Comparison of ENCODE assay signal across 19 mouse cellular contexts in the genomic region with DNA sequence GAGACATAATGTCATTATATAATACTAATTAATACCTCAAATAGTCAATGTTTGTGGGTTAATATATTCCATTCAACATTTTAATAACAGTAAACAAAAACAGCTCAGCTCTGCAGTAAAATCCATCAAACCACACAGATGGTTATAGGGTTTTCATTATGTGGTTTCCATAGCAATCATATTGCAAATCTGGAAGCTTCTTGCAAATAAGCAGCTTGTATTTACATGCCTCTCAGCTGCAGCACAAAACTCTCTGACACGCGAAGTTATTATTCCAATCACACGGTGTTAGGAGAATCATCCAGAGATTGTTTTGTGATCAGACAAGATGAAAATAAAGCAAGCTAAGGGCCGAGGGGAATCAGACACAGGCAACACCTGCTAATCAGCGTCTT.
DNase-seq lines count a peak whose midpoint lies in the region; ATAC-seq and TF ChIP-seq lines count a peak whose summit lies in the region.
"Had no signal": no experiment of that assay in that cellular context is flagged by ENCODE, and none has a peak within 500 bp of the region (broad histone marks: within the 10 kb centered on the region; RNA-seq: fewer than 3 reads in every experiment).

No protein-coding gene starts in this region.

- no peak for TF ChIP-seq CTCF in forebrain, postnatal 0 days (IDR thresholded peaks at IDR 0.05; ENCODE audit: low read depth)
- TF ChIP-seq CTCF in midbrain, postnatal 0 days (IDR thresholded peaks at IDR 0.05), result no peak

- H3K9ac ChIP-seq in hindbrain, embryonic 15.5 days, result no peak overlapping the region
- H3K9ac ChIP-seq in hindbrain, embryonic 12.5 days, result no peak overlapping the region
- no peak overlapping the region for H3K9ac ChIP-seq in midbrain, embryonic 13.5 days (replicated peaks)
- no peak overlapping the region for H3K9ac ChIP-seq in forebrain, postnatal 0 days
- H3K9ac ChIP-seq in midbrain, postnatal 0 days (replicated peaks; ENCODE audit: low read length, poor library complexity, severe bottlenecking), result no peak overlapping the region
- H3K9ac ChIP-seq: embryonic facial prominence, embryonic 13.5 days had no signal

- WGBS in hindbrain, embryonic 15.5 days, result 32% methylated on average over 5 of the region's 5 CpGs
- WGBS in hindbrain, embryonic 12.5 days, result 67% methylated on average over 5 of the region's 5 CpGs
- WGBS in midbrain, embryonic 13.5 days, result 59% methylated on average over 5 of the region's 5 CpGs
- WGBS in midbrain, embryonic 10.5 days, result 92% methylated on average over 5 of the region's 5 CpGs
- 27% methylated on average over 5 of the region's 5 CpGs for WGBS in forebrain, postnatal 0 days
- WGBS in midbrain, postnatal 0 days, result 34% methylated on average over 5 of the region's 5 CpGs

- H3K27me3 ChIP-seq in hindbrain, embryonic 15.5 days, result no peaks in the 10 kb centered on the region
- H3K27me3 ChIP-seq in hindbrain, embryonic 12.5 days, result no peaks in the 10 kb centered on the region
- peaks cover 30% of the 10 kb centered on the region for H3K27me3 ChIP-seq in midbrain, embryonic 13.5 days
- peaks cover 58% of the 10 kb centered on the region for H3K27me3 ChIP-seq in midbrain, embryonic 10.5 days (ENCODE audit: low read depth, poor library complexity, severe bottlenecking)
- no peaks in the 10 kb centered on the region; the same call in 1 of the 2 replicates for H3K27me3 ChIP-seq in forebrain, postnatal 0 days (ENCODE audit: insufficient read depth, low read length)
- peaks cover 5% of the 10 kb centered on the region; the same call in 1 of the 2 replicates for H3K27me3 ChIP-seq in midbrain, postnatal 0 days (ENCODE audit: insufficient read depth, low read length)

- H3K4me3 ChIP-seq in hindbrain, embryonic 15.5 days, result no peak overlapping the region
- H3K4me3 ChIP-seq in hindbrain, embryonic 12.5 days, result no peak overlapping the region
- H3K4me3 ChIP-seq in midbrain, embryonic 13.5 days (replicated peaks), result no peak overlapping the region
- H3K4me3 ChIP-seq in midbrain, embryonic 10.5 days, result no peak overlapping the region
- no peak overlapping the region for H3K4me3 ChIP-seq in forebrain, postnatal 0 days (ENCODE audit: low read depth, low read length)
- H3K4me3 ChIP-seq in midbrain, postnatal 0 days (ENCODE audit: low read depth, low read length), result no peak overlapping the region
- H3K4me3 ChIP-seq: embryonic facial prominence, embryonic 13.5 days; heart, embryonic 10.5 days had no signal

- 0 out of 2 replicates have a peak overlapping the region, but pooled peaks have one; percentile 35 for H3K27ac ChIP-seq in hindbrain, embryonic 15.5 days (replicated peaks)
- H3K27ac ChIP-seq in hindbrain, embryonic 12.5 days, result no peak overlapping the region
- peak overlapping the region; percentile 48; the same call in 1 of the 2 replicates for H3K27ac ChIP-seq in midbrain, embryonic 13.5 days
- no peak overlapping the region for H3K27ac ChIP-seq in midbrain, embryonic 10.5 days (replicated peaks)
- H3K27ac ChIP-seq in forebrain, postnatal 0 days (ENCODE audit: low read depth, low read length), result peak overlapping the region; percentile 69; the same call in 1 of the 2 replicates
- H3K27ac ChIP-seq in midbrain, postnatal 0 days (ENCODE audit: low read depth, low read length), result no peak overlapping the region
- H3K27ac ChIP-seq: embryonic facial prominence, embryonic 13.5 days; heart, embryonic 10.5 days; kidney, postnatal 0 days had no signal

- no peak for DNase-seq in midbrain, embryonic 10.5 days (ENCODE audit: low spot score)
- peak; percentile 72 for DNase-seq in forebrain, postnatal 0 days
- DNase-seq in midbrain, postnatal 0 days (ENCODE audit: low spot score), result peak; percentile 43
- no peak for DNase-seq in cerebellum, postnatal 36 days
- DNase-seq in yolk sac, embryonic 10.5 days (ENCODE audit: low spot score), result no peak
- DNase-seq: adrenal gland, adult 2 months; cerebellum, adult 9-11 months; kidney, adult 18-20 months; left cerebral cortex, postnatal 4 days; lung, postnatal 14 days; right cerebral cortex, postnatal 25 days; thymus, adult 18-20 months; thymus, postnatal 4 days had no signal

- H3K4me2 ChIP-seq in hindbrain, embryonic 15.5 days, result no peak overlapping the region
- H3K4me2 ChIP-seq in hindbrain, embryonic 12.5 days (replicated peaks), result no peak overlapping the region
- H3K4me2 ChIP-seq in midbrain, embryonic 13.5 days (replicated peaks), result no peak overlapping the region
- H3K4me2 ChIP-seq in forebrain, postnatal 0 days (ENCODE audit: low read depth), result no peak overlapping the region
- no peak overlapping the region for H3K4me2 ChIP-seq in midbrain, postnatal 0 days (ENCODE audit: low read depth, low read length, poor library complexity, severe bottlenecking)
- H3K4me2 ChIP-seq: embryonic facial prominence, embryonic 13.5 days had no signal

- no peaks in the 10 kb centered on the region for H3K36me3 ChIP-seq in hindbrain, embryonic 15.5 days
- no peaks in the 10 kb centered on the region for H3K36me3 ChIP-seq in hindbrain, embryonic 12.5 days
- H3K36me3 ChIP-seq in midbrain, embryonic 13.5 days, result no peaks in the 10 kb centered on the region
- H3K36me3 ChIP-seq in midbrain, embryonic 10.5 days, result no peaks in the 10 kb centered on the region
- no peaks in the 10 kb centered on the region for H3K36me3 ChIP-seq in forebrain, postnatal 0 days (ENCODE audit: insufficient read depth)
- H3K36me3 ChIP-seq in midbrain, postnatal 0 days (ENCODE audit: insufficient read depth, low read length), result no peaks in the 10 kb centered on the region
- H3K36me3 ChIP-seq: embryonic facial prominence, embryonic 13.5 days; heart, embryonic 10.5 days had no signal

- H3K4me1 ChIP-seq in hindbrain, embryonic 15.5 days (replicated peaks), result peaks cover 12% of the 10 kb centered on the region
- 0 out of 2 replicates have a peak, but pooled peaks cover 6% of the 10 kb centered on the region for H3K4me1 ChIP-seq in hindbrain, embryonic 12.5 days
- peaks cover 5% of the 10 kb centered on the region; the same call in 1 of the 2 replicates for H3K4me1 ChIP-seq in midbrain, embryonic 13.5 days (replicated peaks)
- no peaks in the 10 kb centered on the region for H3K4me1 ChIP-seq in midbrain, embryonic 10.5 days
- H3K4me1 ChIP-seq in forebrain, postnatal 0 days (ENCODE audit: insufficient read depth), result no peaks in the 10 kb centered on the region; the same call in 1 of the 2 replicates
- no peaks in the 10 kb centered on the region for H3K4me1 ChIP-seq in midbrain, postnatal 0 days (ENCODE audit: insufficient read depth, low read length)

- H3K9me3 ChIP-seq in hindbrain, embryonic 15.5 days, result no peaks in the 10 kb centered on the region
- H3K9me3 ChIP-seq in hindbrain, embryonic 12.5 days (replicated peaks), result no peaks in the 10 kb centered on the region
- H3K9me3 ChIP-seq in midbrain, embryonic 13.5 days, result no peaks in the 10 kb centered on the region
- no peaks in the 10 kb centered on the region for H3K9me3 ChIP-seq in midbrain, embryonic 10.5 days (replicated peaks)
- no peaks in the 10 kb centered on the region for H3K9me3 ChIP-seq in forebrain, postnatal 0 days (ENCODE audit: low read length)
- no peaks in the 10 kb centered on the region for H3K9me3 ChIP-seq in midbrain, postnatal 0 days (ENCODE audit: low read length)
- H3K9me3 ChIP-seq: embryonic facial prominence, embryonic 13.5 days; heart, embryonic 10.5 days had no signal

- 0 out of 2 replicates have a peak, but pooled peaks have one; percentile 6 for ATAC-seq in hindbrain, embryonic 15.5 days (ENCODE audit: low FRiP score, low read depth)
- no peak for ATAC-seq in hindbrain, embryonic 12.5 days (ENCODE audit: low FRiP score)
- ATAC-seq in midbrain, embryonic 13.5 days, result no peak
- peak; percentile 95 for ATAC-seq in forebrain, postnatal 0 days
- no peak for ATAC-seq in midbrain, postnatal 0 days (ENCODE audit: low FRiP score)

Comparison
In these comparisons a context has a peak if more than half of its experiments do, and no peak if none do; other contexts are left out.
1. ATAC-seq: peak in hindbrain, embryonic 15.5 days (single experiment) and forebrain, postnatal 0 days (single experiment); none in hindbrain, embryonic 12.5 days (single experiment), midbrain, embryonic 13.5 days (single experiment) and midbrain, postnatal 0 days (single experiment).
2. H3K27ac ChIP-seq: peak in hindbrain, embryonic 15.5 days (single experiment), midbrain, embryonic 13.5 days (single experiment) and forebrain, postnatal 0 days (single experiment); none in hindbrain, embryonic 12.5 days (single experiment), midbrain, embryonic 10.5 days (single experiment) and midbrain, postnatal 0 days (single experiment).
3. DNase-seq: peak in forebrain, postnatal 0 days (single experiment) and midbrain, postnatal 0 days (single experiment); none in midbrain, embryonic 10.5 days (single experiment), cerebellum, postnatal 36 days (0 of 2) and yolk sac, embryonic 10.5 days (single experiment).